Mouse (Mus musculus): ENCODE measurements around the gene Cd86.

DNA sequence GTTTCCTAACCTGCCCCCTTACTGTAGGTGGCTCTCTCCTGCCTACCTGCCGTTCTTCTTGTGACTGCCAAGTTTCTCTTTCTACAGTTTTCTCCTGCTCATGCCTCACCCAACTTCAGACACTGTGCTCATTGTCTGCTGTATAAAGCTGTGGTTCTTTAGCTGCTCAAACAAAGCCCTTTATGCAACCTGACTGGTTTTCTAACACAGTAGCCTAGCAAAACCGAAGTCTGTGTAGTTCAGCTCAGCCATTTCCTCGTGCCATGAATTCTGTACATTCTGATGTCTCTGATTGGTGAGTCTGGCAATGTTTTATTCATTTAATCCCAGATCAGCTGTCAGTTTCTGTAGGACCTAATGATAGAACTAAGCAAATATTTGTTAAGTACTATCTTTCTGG is 25.6 kb upstream of the Cd86 start:
- TF ChIP-seq CTCF (IDR thresholded peaks at IDR 0.05; ENCODE audit: low read depth, low read length) (no peak), POLR2A (IDR thresholded peaks at IDR 0.05; ENCODE audit: borderline replicate concordance, low read depth, low read length) (no peak)

Data from bone marrow macrophage, adult 2 months (primary cell).